Mouse (Mus musculus): Measurements from ENCODE around the gene Tomm40l.

GRCm38 (mm10) chr1:171184314-171184713 is 38.0 kb downstream of the Tomm40l start:
- TF ChIP-seq CTCF (IDR thresholded peaks at IDR 0.05; ENCODE audit: low read depth, low read length) (no peak), TAL1 (conservative IDR thresholded peaks at IDR 0.05; ENCODE audit: low read depth, low read length) (no peak)
